Mouse (Mus musculus): ENCODE results near the gene Actr8.

DNA sequence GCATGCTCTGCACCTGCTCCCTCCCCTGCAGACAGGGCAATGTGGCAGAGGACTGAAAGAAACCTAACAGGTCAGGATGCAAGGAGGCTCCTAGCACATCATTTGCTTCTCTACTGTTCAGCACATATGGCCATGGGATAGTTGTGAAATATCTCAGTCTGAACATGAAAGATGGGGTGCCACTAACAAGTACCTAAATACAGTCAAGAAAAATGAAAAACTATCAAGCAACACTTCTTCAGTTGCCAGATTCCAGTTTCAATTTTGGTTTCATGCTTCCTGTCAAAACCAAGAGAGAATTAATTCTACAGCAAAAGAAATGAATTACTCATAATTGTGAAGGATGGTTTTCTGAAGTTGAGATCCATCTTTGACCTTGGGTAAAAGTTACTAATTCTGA is 20.7 kb upstream of the Actr8 start:
- no peak for TF ChIP-seq CTCF (IDR thresholded peaks at IDR 0.05; ENCODE audit: low read depth)
- TF ChIP-seq EP300 (IDR thresholded peaks at IDR 0.05; ENCODE audit: low read depth), result no peak

Data from liver, embryonic 14.5 days (tissue).